Mouse (Mus musculus) lung, postnatal 0 days (tissue): ENCODE measurements around the gene Aup1.

Experiments used
- CTCF ChIP-seq: IDR thresholded peaks from 2 replicates; pipeline ENCODE4 v1.5.1; 2016; ENCODE audit warnings: antibody characterized with exemption, mild to moderate bottlenecking
- EP300 ChIP-seq: IDR thresholded peaks from 2 replicates; pipeline ENCODE4 v1.6.1; 2016; ENCODE audit warnings: antibody characterized with exemption, mild to moderate bottlenecking, control low read depth

DNA sequence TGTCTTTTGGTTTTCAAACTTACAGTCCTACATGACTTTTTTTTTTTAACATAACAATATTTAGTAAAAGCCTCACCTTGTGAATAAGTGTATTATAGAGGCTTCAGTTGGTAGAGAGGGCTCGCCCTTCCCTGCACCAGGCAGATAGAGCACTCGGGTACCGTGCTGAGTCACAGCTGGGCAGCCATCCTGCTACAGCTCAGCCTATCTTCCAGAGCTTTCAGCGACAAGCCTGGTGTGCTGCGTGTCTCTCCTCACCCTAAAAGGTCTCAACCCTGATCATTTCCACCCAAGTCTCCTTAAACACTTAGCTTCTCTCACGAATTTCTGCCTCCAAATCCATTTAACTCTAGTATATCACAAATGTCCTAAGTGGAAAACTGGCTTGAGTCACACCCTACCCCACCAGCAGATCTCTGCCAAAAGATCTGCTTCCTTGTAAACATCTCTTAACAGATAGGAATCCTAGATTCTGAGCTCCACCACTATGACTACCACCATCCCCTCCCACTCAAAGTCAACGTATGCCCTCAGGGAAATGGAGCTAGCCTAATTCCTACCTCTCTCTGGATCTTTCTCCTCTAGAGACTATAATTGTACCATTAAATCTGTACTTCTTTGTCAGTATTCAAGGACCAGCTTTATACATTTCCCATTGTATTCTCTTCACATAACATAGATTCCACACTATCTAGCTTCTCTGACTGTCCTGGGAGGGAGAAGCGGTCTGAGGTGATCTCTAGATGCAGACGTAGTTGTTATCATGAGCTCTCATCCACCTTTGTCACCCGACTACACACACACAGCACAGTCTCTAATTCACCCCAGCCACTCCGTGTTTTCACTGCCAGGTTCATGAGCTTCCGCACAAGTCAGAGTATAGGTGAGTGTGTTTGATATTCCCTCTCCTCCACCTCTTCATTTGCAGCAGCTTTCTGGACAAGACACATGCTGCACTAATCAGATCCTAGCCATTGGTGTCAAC is 39.5 kb upstream of the Aup1 start:
- no peak for TF ChIP-seq CTCF
- no peak for TF ChIP-seq EP300
